Mouse (Mus musculus): Measurements from ENCODE around the gene Ndufaf2.

Ndufaf2 gene

GRCm38 (mm10) chr13:107959891-107960290, 198.5 kb downstream of the Ndufaf2 start:
- no peak for DNase-seq

DNA sequence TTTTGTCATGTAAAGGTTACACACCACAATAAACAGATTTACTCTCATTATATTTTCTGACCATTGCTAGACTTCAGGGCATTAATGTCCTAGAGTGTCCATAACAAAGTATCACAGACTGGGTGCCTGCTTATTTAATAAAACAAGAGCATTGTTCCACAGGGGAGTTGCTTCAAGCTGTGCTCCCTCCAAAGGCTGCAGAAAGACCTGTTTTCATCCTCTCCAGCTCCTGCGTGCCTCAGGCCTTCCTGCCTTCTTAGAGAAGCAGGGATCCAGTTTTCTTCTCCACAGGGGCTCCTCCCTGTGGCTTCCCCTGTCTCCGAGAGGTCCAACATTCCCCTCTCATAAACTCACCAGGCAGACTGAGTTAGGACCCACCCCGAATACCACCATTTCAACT, 202.2 kb downstream of the Ndufaf2 start:
- peak; percentile 32 for DNase-seq

- DNase-seq: peak; percentile 96
Measured at GRCm38 (mm10) chr13:107955327-107956110, 202.9 kb downstream of the Ndufaf2 start.

- DNase-seq: peak; percentile 77
Measured at GRCm38 (mm10) chr13:107954445-107955261, 203.8 kb downstream of the Ndufaf2 start.

DNA sequence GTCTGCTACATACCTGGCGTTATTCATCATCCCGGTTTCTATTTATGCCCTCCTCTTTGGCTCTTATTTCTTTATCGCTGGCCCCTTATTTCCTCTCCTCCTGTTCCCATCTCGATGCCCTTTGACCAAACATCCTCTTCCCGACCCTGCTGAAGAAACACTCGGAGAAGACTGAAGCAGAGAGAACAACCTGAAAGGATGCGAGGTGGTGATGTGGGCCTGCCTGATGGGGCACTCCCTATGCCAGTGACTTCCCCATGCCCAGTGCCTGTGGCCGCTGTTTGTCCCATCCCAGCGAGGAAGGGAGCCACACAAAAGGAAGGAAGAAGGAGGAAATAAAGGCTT, 204.4 kb downstream of the Ndufaf2 start:
- DNase-seq: no peak

Data from retina, postnatal 1 day (tissue).